Mouse (Mus musculus) ES-Bruce4 (cell line): ENCODE measurements at regions not wholly inside any gene's neighbourhood (a gene's known extent, or its start where the extent isn't known, plus 50 kb on each side); places are given as distances from the start of the nearest gene placed in this dataset.

Experiments used
- CTCF ChIP-seq: IDR thresholded peaks from one replicate; pipeline ENCODE4 v1.8.1; 2011; ENCODE audit warnings: low read depth, low read length
- EP300 ChIP-seq: IDR thresholded peaks from 2 replicates; pipeline ENCODE4 v1.6.1; 2011; ENCODE audit warnings: low read depth, low read length; ENCODE audit not compliant: insufficient read depth
- POLR2A ChIP-seq: IDR thresholded peaks from one replicate; pipeline ENCODE4 v1.8.1; 2011; ENCODE audit warnings: low read length; ENCODE audit not compliant: insufficient read depth

GRCm38 (mm10) chr7:136038906-136039305, 322.7 kb upstream of the Mki67 start:
- TF ChIP-seq CTCF (no peak), POLR2A (no peak), EP300 (no peak)
